20 mouse cellular contexts compared by ENCODE assay signal in genomic region chr16:62537730-62538479, GRCm38 (mm10).
DNase-seq lines count a peak whose midpoint lies in the region; ATAC-seq and TF ChIP-seq lines count a peak whose summit lies in the region.
"Had no signal": no experiment of that assay in that cellular context is flagged by ENCODE, and none has a peak within 500 bp of the region (broad histone marks: within the 10 kb centered on the region; RNA-seq: fewer than 3 reads in every experiment).

No protein-coding gene starts in this region.

- no peak overlapping the region for H3K4me3 ChIP-seq in forebrain, embryonic 11.5 days (ENCODE audit: low read depth, low read length)
- no peak overlapping the region for H3K4me3 ChIP-seq in forebrain, embryonic 10.5 days
- H3K4me3 ChIP-seq in forebrain, embryonic 12.5 days (replicated peaks), result no peak overlapping the region
- H3K4me3 ChIP-seq in hindbrain, embryonic 14.5 days (replicated peaks; ENCODE audit: low read length), result no peak overlapping the region
- no peak overlapping the region for H3K4me3 ChIP-seq in midbrain, embryonic 16.5 days (ENCODE audit: low read depth, low read length)
- no peak overlapping the region for H3K4me3 ChIP-seq in kidney, adult 2 months (ENCODE audit: insufficient read depth, low read depth, low read length)
- H3K4me3 ChIP-seq: gastrocnemius, adult 2 months; limb, embryonic 13.5 days; liver, embryonic 15.5 days had no signal

- H3K9ac ChIP-seq in forebrain, embryonic 11.5 days (ENCODE audit: low read length), result no peak overlapping the region
- H3K9ac ChIP-seq in forebrain, embryonic 12.5 days, result no peak overlapping the region
- no peak overlapping the region for H3K9ac ChIP-seq in hindbrain, embryonic 14.5 days
- no peak overlapping the region for H3K9ac ChIP-seq in midbrain, embryonic 16.5 days (ENCODE audit: low read depth, low read length)
- H3K9ac ChIP-seq: limb, embryonic 13.5 days; liver, embryonic 15.5 days had no signal

- no peak for TF ChIP-seq POLR2A in kidney, adult 2 months (IDR thresholded peaks at IDR 0.05; ENCODE audit: low read depth, low read length)

- TF ChIP-seq CTCF in kidney, adult 2 months (conservative IDR thresholded peaks at IDR 0.05; ENCODE audit: insufficient read depth, insufficient read length, low read depth, low read length), result no peak

- whole genome bisulfite sequencing in forebrain, embryonic 11.5 days, result 75% methylated on average over 7 of the region's 7 CpGs
- WGBS in forebrain, embryonic 10.5 days, result 89% methylated on average over 7 of the region's 7 CpGs
- 50% methylated on average over 7 of the region's 7 CpGs for WGBS in forebrain, embryonic 12.5 days
- WGBS in hindbrain, embryonic 14.5 days, result 46% methylated on average over 7 of the region's 7 CpGs
- 46% methylated on average over 7 of the region's 7 CpGs for WGBS in midbrain, embryonic 16.5 days
- WGBS in kidney, adult 2 months, result 67% methylated on average over 7 of the region's 7 CpGs

- H3K27ac ChIP-seq in forebrain, embryonic 11.5 days (ENCODE audit: low read depth, low read length), result no peak overlapping the region
- no peak overlapping the region for H3K27ac ChIP-seq in forebrain, embryonic 10.5 days
- H3K27ac ChIP-seq in forebrain, embryonic 12.5 days, result 0 out of 2 replicates have a peak overlapping the region, but pooled peaks have one; percentile 0
- H3K27ac ChIP-seq in hindbrain, embryonic 14.5 days, result no peak overlapping the region
- H3K27ac ChIP-seq in midbrain, embryonic 16.5 days (ENCODE audit: low read length), result peak overlapping the region; percentile 12; the same call in 1 of the 2 replicates
- no peak overlapping the region for H3K27ac ChIP-seq in kidney, adult 2 months (ENCODE audit: insufficient read depth, low read depth, low read length)
- H3K27ac ChIP-seq: gastrocnemius, adult 2 months; limb, embryonic 13.5 days; liver, embryonic 15.5 days had no signal

- DNase-seq in forebrain, embryonic 11.5 days (ENCODE audit: low spot score), result no peak
- no peak for DNase-seq in forebrain, embryonic 10.5 days (ENCODE audit: extremely low spot score, low spot score)
- DNase-seq in hindbrain, embryonic 14.5 days (ENCODE audit: low spot score), result peak; percentile 44
- no peak for DNase-seq in c-Kit-positive CD71-positive TER-119-positive erythroid progenitor cells, embryonic 14.5 days (ENCODE audit: low spot score)
- no peak for DNase-seq in kidney, adult 2 months
- DNase-seq: adrenal gland, adult 8-10 months; cerebellum, adult 11-12 months; cerebellum, postnatal 36 days; gastrocnemius, adult 2 months; heart, adult 18-20 months; kidney, adult 8-10 months; kidney, postnatal 36 days; layer of hippocampus, adult 9-11 months; thymus, postnatal 36 days had no signal

- peak; percentile 73 for ATAC-seq in forebrain, embryonic 11.5 days (replicated peaks; ENCODE audit: low FRiP score)
- peak; percentile 92 for ATAC-seq in forebrain, embryonic 12.5 days (ENCODE audit: low FRiP score)
- peak; percentile 80; the same call in 1 of the 2 replicates for ATAC-seq in hindbrain, embryonic 14.5 days (ENCODE audit: low FRiP score)
- ATAC-seq in midbrain, embryonic 16.5 days, result peak; percentile 98
- no peak for ATAC-seq in frontal cortex, adult (ENCODE audit: low TSS enrichment)
- ATAC-seq: lung, postnatal 0 days had no signal

- no peak overlapping the region for H3K4me2 ChIP-seq in forebrain, embryonic 11.5 days (ENCODE audit: low read depth, low read length, severe bottlenecking)
- H3K4me2 ChIP-seq in forebrain, embryonic 12.5 days, result no peak overlapping the region
- H3K4me2 ChIP-seq in hindbrain, embryonic 14.5 days (replicated peaks), result no peak overlapping the region
- no peak overlapping the region for H3K4me2 ChIP-seq in midbrain, embryonic 16.5 days (ENCODE audit: low read length)
- H3K4me2 ChIP-seq: limb, embryonic 13.5 days; liver, embryonic 15.5 days had no signal

- H3K9me3 ChIP-seq in forebrain, embryonic 11.5 days (ENCODE audit: control insufficient read depth, low read length), result no peaks in the 10 kb centered on the region
- H3K9me3 ChIP-seq in forebrain, embryonic 10.5 days, result no peaks in the 10 kb centered on the region
- no peaks in the 10 kb centered on the region for H3K9me3 ChIP-seq in forebrain, embryonic 12.5 days
- H3K9me3 ChIP-seq in hindbrain, embryonic 14.5 days (ENCODE audit: control insufficient read depth, low read length), result no peaks in the 10 kb centered on the region
- no peaks in the 10 kb centered on the region for H3K9me3 ChIP-seq in midbrain, embryonic 16.5 days (replicated peaks; ENCODE audit: control insufficient read depth, low read length, poor library complexity, severe bottlenecking)
- H3K9me3 ChIP-seq: limb, embryonic 13.5 days; liver, embryonic 15.5 days had no signal

- no peaks in the 10 kb centered on the region for H3K4me1 ChIP-seq in forebrain, embryonic 11.5 days (replicated peaks; ENCODE audit: control insufficient read depth, insufficient read depth, low read length)
- H3K4me1 ChIP-seq in forebrain, embryonic 10.5 days, result no peaks in the 10 kb centered on the region
- H3K4me1 ChIP-seq in forebrain, embryonic 12.5 days, result no peaks in the 10 kb centered on the region
- H3K4me1 ChIP-seq in hindbrain, embryonic 14.5 days (replicated peaks; ENCODE audit: control insufficient read depth, insufficient read depth, low read length), result no peaks in the 10 kb centered on the region
- no peaks in the 10 kb centered on the region for H3K4me1 ChIP-seq in midbrain, embryonic 16.5 days (ENCODE audit: control insufficient read depth, insufficient read depth, low read length)
- no peaks in the 10 kb centered on the region for H3K4me1 ChIP-seq in kidney, adult 2 months (ENCODE audit: control insufficient read depth, insufficient read depth, low read length)
- H3K4me1 ChIP-seq: limb, embryonic 13.5 days; liver, embryonic 15.5 days had no signal

- no peaks in the 10 kb centered on the region for H3K36me3 ChIP-seq in forebrain, embryonic 11.5 days (ENCODE audit: control insufficient read depth, insufficient read depth, low read length)
- no peaks in the 10 kb centered on the region for H3K36me3 ChIP-seq in forebrain, embryonic 10.5 days (replicated peaks)
- H3K36me3 ChIP-seq in forebrain, embryonic 12.5 days (replicated peaks), result no peaks in the 10 kb centered on the region
- H3K36me3 ChIP-seq in hindbrain, embryonic 14.5 days (replicated peaks; ENCODE audit: control insufficient read depth, insufficient read depth), result no peaks in the 10 kb centered on the region
- H3K36me3 ChIP-seq in midbrain, embryonic 16.5 days (ENCODE audit: control insufficient read depth, insufficient read depth, low read length), result no peaks in the 10 kb centered on the region
- H3K36me3 ChIP-seq in kidney, adult 2 months (ENCODE audit: control insufficient read depth, insufficient read depth, low read length), result no peaks in the 10 kb centered on the region
- H3K36me3 ChIP-seq: limb, embryonic 13.5 days; liver, embryonic 15.5 days had no signal

- H3K27me3 ChIP-seq in forebrain, embryonic 11.5 days (ENCODE audit: control insufficient read depth, insufficient read depth, low read length), result no peaks in the 10 kb centered on the region
- no peaks in the 10 kb centered on the region for H3K27me3 ChIP-seq in forebrain, embryonic 10.5 days (ENCODE audit: poor library complexity, severe bottlenecking)
- no peaks in the 10 kb centered on the region for H3K27me3 ChIP-seq in forebrain, embryonic 12.5 days
- no peaks in the 10 kb centered on the region for H3K27me3 ChIP-seq in hindbrain, embryonic 14.5 days (ENCODE audit: control insufficient read depth, insufficient read depth, low read length)
- no peaks in the 10 kb centered on the region for H3K27me3 ChIP-seq in midbrain, embryonic 16.5 days (ENCODE audit: control insufficient read depth, insufficient read depth, low read depth, low read length)
- H3K27me3 ChIP-seq in kidney, adult 2 months (replicated peaks; ENCODE audit: control insufficient read depth, insufficient read depth, low read length), result no peaks in the 10 kb centered on the region
- H3K27me3 ChIP-seq: limb, embryonic 13.5 days; liver, embryonic 15.5 days had no signal

Comparison
In these comparisons a context has a peak if more than half of its experiments do, and no peak if none do; other contexts are left out.
1. H3K27ac ChIP-seq: peak in forebrain, embryonic 12.5 days (single experiment) and midbrain, embryonic 16.5 days (single experiment); none in forebrain, embryonic 11.5 days (single experiment), forebrain, embryonic 10.5 days (single experiment), hindbrain, embryonic 14.5 days (single experiment) and kidney, adult 2 months (single experiment).